Mouse (Mus musculus): Measurements from ENCODE around the gene Phactr4. TPM values are rescaled to one million over a fixed set of nuclear protein-coding genes. Genes with fewer than 3 reads are reported as not detected.
"Not testable (repeated sequence)": the region's sequence is repeated elsewhere in the genome, so short reads cannot be mapped to it uniquely, and the experiment has no call there.

Gene Phactr4
- polyA plus RNA-seq, 1 experiment from 2014 or later = 17.5 TPM

DNA sequence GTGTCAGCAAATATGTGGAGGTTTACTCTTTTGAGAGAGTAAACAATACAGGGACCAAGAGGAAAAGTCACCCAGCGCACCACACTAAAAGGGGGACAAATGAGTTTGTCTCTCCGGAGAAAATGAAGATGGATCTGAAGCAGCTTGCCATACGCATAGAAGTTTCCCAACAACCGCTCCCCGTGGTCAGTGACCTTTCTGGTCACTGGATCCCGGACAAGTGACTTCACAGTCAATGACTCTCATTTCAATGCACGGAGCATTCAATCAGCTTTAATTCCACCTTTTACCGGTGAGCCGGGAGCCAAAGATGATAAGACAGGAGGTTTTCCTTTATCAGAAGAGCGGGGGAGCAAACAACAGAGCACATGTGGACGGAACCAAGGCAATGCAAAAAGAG lies 15.6 kb upstream of the Phactr4 start:
- no peak overlapping the region for H3K4me2 ChIP-seq
- no peak for ATAC-seq
- H3K27me3 ChIP-seq = no peaks in the 10 kb centered on the region
- H3K4me3 ChIP-seq = no peak overlapping the region
- H3K27ac ChIP-seq = no peak overlapping the region
- no peaks in the 10 kb centered on the region for H3K4me1 ChIP-seq
- 44% methylated on average over 11 of the region's 11 CpGs for WGBS
- H3K9me3 ChIP-seq (replicated peaks) = no peaks in the 10 kb centered on the region
- H3K9ac ChIP-seq = no peak overlapping the region
- no peaks in the 10 kb centered on the region for H3K36me3 ChIP-seq (ENCODE audit: poor library complexity, severe bottlenecking)

DNA sequence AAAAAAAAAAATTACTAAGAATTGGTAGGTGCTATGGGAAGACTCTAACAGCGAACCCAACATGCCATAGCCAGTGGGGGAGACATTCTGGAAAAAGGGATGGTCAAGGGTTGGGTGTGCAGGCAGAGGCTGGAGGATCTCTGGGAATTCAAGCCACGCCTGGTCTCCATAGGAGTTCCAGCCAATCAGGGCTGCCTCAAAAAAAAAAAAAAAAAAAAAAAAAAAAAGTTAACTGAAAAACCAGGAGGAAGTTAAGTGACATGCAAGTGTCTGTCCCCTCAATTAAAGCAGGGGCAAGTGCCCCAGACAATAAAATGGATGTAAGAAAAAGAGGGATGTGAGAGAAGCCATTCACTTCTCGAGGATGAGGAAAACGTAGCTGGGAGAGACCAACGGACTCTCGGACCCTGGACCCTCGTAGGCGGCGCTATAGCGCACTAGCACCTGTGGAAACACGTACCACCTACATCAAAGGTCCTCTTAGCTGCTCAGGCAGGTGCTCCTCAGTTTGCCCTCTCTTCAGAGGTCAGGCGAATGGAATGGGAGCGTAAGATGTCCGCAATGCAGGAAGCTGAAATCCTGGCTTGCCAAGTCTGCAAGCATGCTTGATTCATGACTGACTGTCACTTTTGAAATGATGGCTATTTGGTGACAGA lies 10.6 kb upstream of the Phactr4 start:
- no peaks in the 10 kb centered on the region for H3K9me3 ChIP-seq (replicated peaks)
- no peaks in the 10 kb centered on the region for H3K4me1 ChIP-seq
- ATAC-seq = no peak
- no peak overlapping the region for H3K27ac ChIP-seq
- WGBS = 19% methylated on average over 14 of the region's 14 CpGs
- no peak overlapping the region for H3K4me2 ChIP-seq
- H3K9ac ChIP-seq = no peak overlapping the region
- H3K27me3 ChIP-seq = no peaks in the 10 kb centered on the region
- H3K36me3 ChIP-seq (ENCODE audit: poor library complexity, severe bottlenecking) = no peaks in the 10 kb centered on the region
- no peak overlapping the region for H3K4me3 ChIP-seq

DNA sequence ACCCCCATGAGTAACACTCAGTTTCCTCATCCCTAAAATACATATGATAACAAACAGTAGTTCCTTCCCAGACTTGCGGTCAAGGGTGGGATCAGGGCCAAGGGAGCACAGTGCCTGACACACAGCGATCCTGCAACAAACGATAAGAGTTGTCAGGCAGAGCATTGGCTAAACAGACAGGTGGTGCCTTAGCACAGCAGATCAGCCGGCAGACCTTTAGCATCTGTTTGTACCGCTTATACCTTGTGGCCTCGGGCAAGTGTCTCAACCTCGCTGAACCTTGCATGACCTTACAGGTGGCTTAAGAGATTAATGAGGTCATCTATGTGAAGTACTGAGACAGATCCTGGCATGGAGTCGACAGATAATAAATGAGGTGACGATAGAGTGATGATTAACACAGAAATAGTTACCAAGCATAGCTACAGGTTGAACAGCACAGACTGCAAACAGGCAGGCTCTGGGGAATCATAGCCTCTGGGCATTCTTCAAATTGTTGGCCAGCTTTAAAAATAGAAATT lies 5.8 kb upstream of the Phactr4 start:
- Histone ChIP-seq H3K4me2 (no peak overlapping the region), H3K4me3 (no peak overlapping the region), H3K27ac (no peak overlapping the region), H3K4me1 (no peaks in the 10 kb centered on the region), H3K27me3 (no peaks in the 10 kb centered on the region), H3K9me3 (replicated peaks) (0 out of 2 replicates have a peak, but pooled peaks cover 3% of the 10 kb centered on the region), H3K9ac (no peak overlapping the region), H3K36me3 (ENCODE audit: poor library complexity, severe bottlenecking) (no peaks in the 10 kb centered on the region)
- WGBS = 70% methylated on average over 9 of the region's 9 CpGs
- ATAC-seq = no peak

DNA sequence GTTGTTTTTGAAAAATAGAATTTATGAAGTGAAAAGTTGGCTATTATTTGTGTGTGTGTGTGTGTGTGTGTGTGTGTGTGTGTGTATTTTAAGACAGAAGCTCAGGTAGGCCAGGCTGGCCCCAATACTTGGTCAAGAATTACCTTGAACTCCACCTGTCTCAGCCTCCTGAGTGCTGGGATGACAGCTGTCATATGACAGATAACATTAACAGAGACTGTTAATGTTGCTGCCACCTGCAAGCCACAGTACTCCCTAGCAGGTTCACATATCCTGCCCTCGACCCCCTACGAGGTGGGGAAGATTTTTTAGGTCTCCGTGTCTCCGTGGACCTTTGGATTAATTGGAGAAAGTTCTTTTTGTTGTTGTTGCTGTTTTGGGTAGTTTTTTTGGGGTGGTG lies 5.2 kb upstream of the Phactr4 start:
- ATAC-seq = no peak
- H3K9me3 ChIP-seq (replicated peaks) = 0 out of 2 replicates have a peak, but pooled peaks cover 3% of the 10 kb centered on the region

DNA sequence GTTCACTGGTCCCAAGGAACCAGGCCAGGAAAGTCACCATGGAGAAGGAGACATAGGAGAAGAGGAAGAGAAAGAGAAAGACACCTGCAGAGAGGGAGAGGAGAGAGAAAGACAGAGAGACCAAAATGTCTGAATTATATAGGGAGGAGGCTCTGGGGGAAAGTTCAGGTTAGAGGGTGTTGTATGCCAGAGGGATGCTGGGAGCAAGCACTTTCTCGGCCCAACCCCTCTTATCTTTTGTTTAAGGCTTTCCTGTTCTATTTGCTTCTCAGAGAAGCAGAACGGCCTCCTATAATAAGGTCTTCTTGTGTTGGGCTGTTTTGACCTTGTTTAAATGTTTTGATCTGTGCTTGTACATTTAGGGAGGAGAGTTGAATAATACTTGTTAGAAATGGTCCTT lies 3.7 kb upstream of the Phactr4 start:
- Histone ChIP-seq H3K27me3 (no peaks in the 10 kb centered on the region), H3K4me1 (peaks cover 1% of the 10 kb centered on the region), H3K4me2 (no peak overlapping the region), H3K36me3 (ENCODE audit: poor library complexity, severe bottlenecking) (no peaks in the 10 kb centered on the region), H3K9ac (no peak overlapping the region), H3K27ac (no peak overlapping the region), H3K9me3 (replicated peaks) (0 out of 2 replicates have a peak, but pooled peaks cover 3% of the 10 kb centered on the region), H3K4me3 (no peak overlapping the region)
- WGBS = 46% methylated on average over 2 of the region's 2 CpGs
- ATAC-seq = no peak

More for the DNA sequence above, 5.2 kb upstream of the Phactr4 start:
- Histone ChIP-seq H3K27me3 (no peaks in the 10 kb centered on the region), H3K36me3 (ENCODE audit: poor library complexity, severe bottlenecking) (no peaks in the 10 kb centered on the region), H3K4me2 (no peak overlapping the region), H3K27ac (no peak overlapping the region), H3K9ac (no peak overlapping the region), H3K4me1 (no peaks in the 10 kb centered on the region), H3K4me3 (no peak overlapping the region)
- WGBS = 84% methylated on average over 4 of the region's 4 CpGs

DNA sequence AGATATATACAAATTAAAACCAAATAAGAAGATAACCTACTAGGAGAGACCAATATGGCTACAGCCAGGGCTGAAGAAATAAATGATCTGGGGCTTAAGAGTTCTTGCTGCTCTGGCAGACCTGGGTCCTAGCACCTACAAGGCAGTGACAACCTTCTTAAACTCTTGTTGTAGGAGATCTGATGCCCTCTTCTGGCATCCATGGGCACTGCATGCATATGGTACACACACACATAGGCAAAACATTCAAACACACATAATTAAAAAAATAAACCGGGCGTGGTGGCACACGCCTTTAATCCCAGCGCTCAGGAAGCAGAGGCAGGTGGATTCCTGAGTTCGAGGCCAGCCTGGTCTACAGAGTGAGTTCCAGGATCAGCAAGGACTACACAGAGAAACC lies 2.5 kb upstream of the Phactr4 start:
- Histone ChIP-seq H3K27me3 (no peaks in the 10 kb centered on the region), H3K27ac (no peak overlapping the region), H3K4me2 (no peak overlapping the region), H3K9ac (no peak overlapping the region), H3K36me3 (ENCODE audit: poor library complexity, severe bottlenecking) (no peaks in the 10 kb centered on the region), H3K9me3 (replicated peaks) (0 out of 2 replicates have a peak, but pooled peaks cover 3% of the 10 kb centered on the region), H3K4me3 (no peak overlapping the region), H3K4me1 (peaks cover 14% of the 10 kb centered on the region)
- ATAC-seq = no peak
- 97% methylated on average over 5 of the region's 5 CpGs for WGBS

DNA sequence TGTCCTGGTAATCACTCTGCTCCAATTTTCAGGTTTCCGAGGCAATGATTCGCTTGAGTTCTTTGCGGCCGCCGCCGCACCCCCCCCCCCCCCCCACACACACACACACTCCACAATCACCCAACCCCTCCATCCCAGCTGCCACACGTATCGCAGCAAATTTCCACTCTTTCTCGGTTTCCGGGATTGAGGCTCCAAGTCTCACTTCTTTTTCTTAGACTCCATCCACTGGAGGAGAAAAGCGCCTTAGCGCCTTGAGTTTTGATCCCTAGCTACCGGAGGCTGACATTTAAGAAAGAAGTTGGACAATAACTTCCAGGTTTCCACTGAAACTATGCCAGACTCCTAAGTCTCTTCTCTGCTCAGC lies 750 bp downstream of the Phactr4 start:
- WGBS = 0% methylated on average over 11 of the region's 13 CpGs
- Histone ChIP-seq H3K27ac (peak overlapping the region; percentile 96), H3K4me3 (peak overlapping the region; percentile 78), H3K36me3 (ENCODE audit: poor library complexity, severe bottlenecking) (no peaks in the 10 kb centered on the region), H3K9me3 (replicated peaks) (0 out of 2 replicates have a peak, but pooled peaks cover 3% of the 10 kb centered on the region), H3K4me2 (peak overlapping the region; percentile 64), H3K27me3 (no peaks in the 10 kb centered on the region), H3K9ac (peak overlapping the region; percentile 90), H3K4me1 (peaks cover 20% of the 10 kb centered on the region)
- no peak for ATAC-seq

DNA sequence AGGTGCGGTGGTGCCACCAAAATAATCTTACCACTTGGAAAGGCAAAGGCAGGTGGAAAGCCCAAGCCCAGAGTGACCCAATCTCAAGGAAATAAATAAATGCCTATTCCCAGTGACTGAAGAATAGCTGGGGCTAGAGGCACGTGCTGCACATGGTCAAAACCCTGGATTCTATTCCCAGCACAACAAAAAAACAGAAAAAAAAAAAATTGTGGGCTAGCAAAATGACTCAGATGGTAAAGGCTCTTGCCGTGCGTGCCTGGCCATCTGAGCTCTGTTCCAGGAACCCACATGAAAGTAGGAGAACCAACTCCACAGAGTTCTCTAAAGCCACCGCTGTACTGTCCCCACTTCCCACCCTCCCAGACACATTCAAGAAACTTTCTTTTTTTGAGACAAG lies 1.8 kb downstream of the Phactr4 start:
- H3K4me1 ChIP-seq = peaks cover 20% of the 10 kb centered on the region
- H3K9me3 ChIP-seq (replicated peaks) = 0 out of 2 replicates have a peak, but pooled peaks cover 3% of the 10 kb centered on the region
- no peak overlapping the region for H3K27ac ChIP-seq
- H3K36me3 ChIP-seq (ENCODE audit: poor library complexity, severe bottlenecking) = no peaks in the 10 kb centered on the region
- peak overlapping the region; percentile 90; the same call in 1 of the 2 replicates for H3K9ac ChIP-seq
- H3K27me3 ChIP-seq = no peaks in the 10 kb centered on the region
- H3K4me3 ChIP-seq = peak overlapping the region; percentile 78
- ATAC-seq = no peak
- H3K4me2 ChIP-seq = peak overlapping the region; percentile 64
- 76% methylated on average over 5 of the region's 5 CpGs for whole genome bisulfite sequencing

DNA sequence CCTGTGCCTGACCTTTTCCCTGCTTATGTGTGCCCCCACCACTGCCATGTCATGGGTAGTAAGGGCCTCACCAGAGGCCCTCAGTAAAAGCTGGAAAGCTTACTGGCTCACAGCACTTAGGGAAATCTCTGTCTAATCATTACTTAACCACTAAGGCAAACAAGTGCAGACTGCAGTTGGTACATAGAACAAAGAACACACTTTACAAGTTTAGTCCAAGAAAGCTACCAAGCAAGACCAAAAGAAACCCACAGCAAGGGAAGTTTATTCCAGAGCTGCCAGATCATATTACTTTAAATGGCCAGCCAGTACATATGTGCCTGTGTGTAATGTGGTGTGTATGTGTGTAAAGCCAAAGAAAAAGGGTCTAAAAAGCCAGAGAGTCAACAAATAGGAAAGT lies 6.3 kb downstream of the Phactr4 start:
- no peaks in the 10 kb centered on the region for H3K9me3 ChIP-seq (replicated peaks)
- H3K4me1 ChIP-seq = peaks cover 18% of the 10 kb centered on the region
- H3K36me3 ChIP-seq (ENCODE audit: poor library complexity, severe bottlenecking) = peaks cover 9% of the 10 kb centered on the region; the same call in 1 of the 2 replicates
- no peaks in the 10 kb centered on the region for H3K27me3 ChIP-seq
- H3K4me2 ChIP-seq = no peak overlapping the region
- ATAC-seq = no peak
- no peak overlapping the region for H3K4me3 ChIP-seq
- H3K27ac ChIP-seq = no peak overlapping the region
- no peak overlapping the region for H3K9ac ChIP-seq

DNA sequence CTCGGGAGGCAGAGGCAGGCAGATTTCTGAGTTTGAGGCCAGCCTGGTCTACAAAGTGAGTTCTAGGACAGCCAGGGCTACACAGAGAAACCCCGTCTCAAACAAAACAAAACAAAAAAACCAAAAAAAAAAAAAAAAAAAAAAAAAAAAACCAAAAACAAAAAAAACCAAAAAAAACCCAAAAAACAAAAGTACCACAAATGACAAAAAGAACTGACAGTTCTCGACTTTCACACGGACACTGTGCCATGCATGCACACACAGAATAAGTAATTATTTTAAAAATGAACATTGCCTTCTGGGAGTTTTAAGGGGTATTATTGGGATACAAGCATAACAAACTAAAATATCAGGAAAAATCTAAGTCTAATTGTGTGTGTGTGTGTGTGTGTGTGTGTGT lies 9.0 kb downstream of the Phactr4 start:
- not testable (repeated sequence) for H3K9ac ChIP-seq; H3K4me3 ChIP-seq; H3K4me2 ChIP-seq; H3K9me3 ChIP-seq (replicated peaks); H3K27ac ChIP-seq; ATAC-seq; H3K27me3 ChIP-seq; H3K4me1 ChIP-seq
- H3K36me3 ChIP-seq (ENCODE audit: poor library complexity, severe bottlenecking) = peaks cover 15% of the 10 kb centered on the region; the same call in 1 of the 2 replicates
- WGBS = 86% methylated on average over 4 of the region's 4 CpGs

DNA sequence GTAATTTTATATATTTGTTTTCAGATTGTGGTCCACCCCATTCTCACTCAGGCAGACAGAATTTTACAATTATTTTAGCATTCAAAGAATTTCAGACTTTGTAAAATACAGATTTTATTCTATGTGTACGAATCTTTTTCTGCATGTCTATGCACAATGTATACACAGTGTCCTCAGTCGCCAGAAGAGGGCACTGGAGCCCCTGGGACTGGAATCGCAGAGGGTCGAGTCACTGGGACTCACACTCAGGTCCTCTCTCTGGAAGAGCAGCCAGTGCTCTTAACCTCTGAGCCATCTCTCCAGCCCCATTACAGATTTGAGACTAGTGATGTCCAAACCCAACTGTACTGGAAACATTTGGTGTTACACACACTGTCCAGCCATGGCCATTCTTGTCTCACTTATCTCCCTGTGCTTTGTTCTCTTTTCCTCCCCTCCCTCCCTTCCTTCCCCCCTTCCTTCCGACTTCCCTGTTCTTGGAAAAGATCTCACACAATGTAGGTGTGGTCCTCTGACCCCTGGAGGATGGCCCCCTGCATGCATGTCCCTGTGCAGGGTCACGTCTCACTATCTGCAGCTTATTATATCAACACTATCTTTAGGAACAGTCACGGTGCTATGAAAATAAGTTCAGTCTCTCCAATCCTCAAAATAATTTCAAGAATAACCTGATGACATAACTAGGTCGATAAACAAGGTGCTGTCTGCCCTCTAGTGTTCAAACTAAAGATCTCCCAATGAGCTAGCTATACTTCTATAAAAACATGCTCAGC lies 10.8 kb downstream of the Phactr4 start:
- H3K4me2 ChIP-seq = no peak overlapping the region
- H3K9ac ChIP-seq = no peak overlapping the region
- no peaks in the 10 kb centered on the region for H3K4me1 ChIP-seq
- H3K27ac ChIP-seq = no peak overlapping the region
- peaks cover 15% of the 10 kb centered on the region; the same call in 1 of the 2 replicates for H3K36me3 ChIP-seq (ENCODE audit: poor library complexity, severe bottlenecking)
- H3K9me3 ChIP-seq (replicated peaks) = no peaks in the 10 kb centered on the region
- H3K4me3 ChIP-seq = no peak overlapping the region
- ATAC-seq = no peak
- no peaks in the 10 kb centered on the region for H3K27me3 ChIP-seq
- whole genome bisulfite sequencing = 61% methylated on average over 8 of the region's 8 CpGs

DNA sequence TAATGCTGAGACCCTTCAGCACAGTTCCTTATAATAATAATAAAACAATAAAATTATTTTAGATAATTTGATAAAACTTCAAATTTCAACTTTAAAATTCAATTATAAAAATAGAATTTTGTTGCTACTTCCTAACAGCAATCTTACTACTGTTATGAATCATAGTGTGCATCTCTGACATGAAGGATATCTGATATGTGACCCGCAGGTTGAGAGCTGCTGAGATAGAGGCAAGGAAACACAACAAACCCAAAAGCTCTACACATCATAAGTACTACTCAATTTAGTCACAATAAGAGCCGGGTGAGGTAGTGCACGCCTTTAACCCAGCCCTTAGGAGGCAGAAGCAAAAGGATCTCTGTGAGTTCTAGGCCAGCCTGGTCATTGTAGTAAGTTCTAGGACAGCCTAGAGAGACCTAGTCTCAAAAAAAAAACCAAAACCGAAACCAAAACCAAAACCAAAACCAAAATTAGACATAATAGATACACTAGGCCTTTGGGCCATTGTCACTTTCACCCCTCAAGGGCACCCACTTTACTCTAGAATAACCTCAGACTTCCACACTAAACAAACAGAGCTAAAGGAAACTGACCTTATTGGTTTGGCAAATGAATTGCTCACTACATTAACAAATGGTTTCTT lies 12.6 kb downstream of the Phactr4 start:
- H3K9me3 ChIP-seq (replicated peaks) = no peaks in the 10 kb centered on the region

More for the DNA sequence above, 12.6 kb downstream of the Phactr4 start:
- Histone ChIP-seq H3K4me3 (no peak overlapping the region), H3K36me3 (ENCODE audit: poor library complexity, severe bottlenecking) (peaks cover 18% of the 10 kb centered on the region; the same call in 1 of the 2 replicates), H3K9ac (no peak overlapping the region), H3K4me2 (no peak overlapping the region), H3K27ac (no peak overlapping the region), H3K4me1 (no peaks in the 10 kb centered on the region), H3K27me3 (no peaks in the 10 kb centered on the region)
- ATAC-seq = no peak
- 93% methylated on average over 4 of the region's 4 CpGs for WGBS

All from forebrain, embryonic 13.5 days (tissue).